Mouse (Mus musculus): ENCODE data around the gene Hpd. TPM values are rescaled to one million over a fixed set of nuclear protein-coding genes. Genes with fewer than 3 reads are reported as not detected.
"Not testable (repeated sequence)": the region's sequence is repeated elsewhere in the genome, so short reads cannot be mapped to it uniquely, and the experiment has no call there.

Gene Hpd
- polyA plus RNA-seq (2012; rRNA removed): 5.5 and 19.6 TPM in 2 replicates

- Histone ChIP-seq H3K4me3 (ENCODE audit: low read depth, low read length) (no peak within 1 kb of the TSS; the same call in 1 of the 2 replicates), H3K27me3 (ENCODE audit: control insufficient read depth, insufficient read depth, low read length) (peaks cover 7% of the 10 kb centered on the region), H3K27ac (ENCODE audit: insufficient read depth, low read depth, low read length) (no peak within 1 kb of the TSS), H3K36me3 (ENCODE audit: control insufficient read depth, insufficient read depth, low read length) (no peaks in the 10 kb centered on the region), H3K4me1 (ENCODE audit: control insufficient read depth, insufficient read depth, insufficient read length, low read length) (peaks cover 4% of the 10 kb centered on the region; the same call in 1 of the 2 replicates)
- WGBS: 58% methylated on average over 10 of the region's 10 CpGs
- TF ChIP-seq CTCF (IDR thresholded peaks at IDR 0.05; ENCODE audit: extremely low read depth, insufficient read length, insufficient replicate concordance, low read depth, low read length): no peak
- no peak for TF ChIP-seq POLR2A (IDR thresholded peaks at IDR 0.05; ENCODE audit: low read depth, low read length)
Measured at GRCm38 (mm10) chr5:123182651-123183050, at the start of gene Hpd. Hpd (minus strand) TSS chr5:123182727.

- Histone ChIP-seq H3K4me3 (ENCODE audit: low read depth, low read length) (no peak overlapping the region), H3K36me3 (ENCODE audit: control insufficient read depth, insufficient read depth, low read length) (peaks cover 6% of the 10 kb centered on the region; the same call in 1 of the 2 replicates), H3K27me3 (ENCODE audit: control insufficient read depth, insufficient read depth, low read length) (no peaks in the 10 kb centered on the region), H3K27ac (ENCODE audit: insufficient read depth, low read depth, low read length) (no peak overlapping the region), H3K4me1 (ENCODE audit: control insufficient read depth, insufficient read depth, insufficient read length, low read length) (peaks cover 6% of the 10 kb centered on the region; the same call in 1 of the 2 replicates)
- WGBS: 83% methylated on average over 2 of the region's 2 CpGs
- TF ChIP-seq POLR2A (IDR thresholded peaks at IDR 0.05; ENCODE audit: low read depth, low read length) (no peak), CTCF (IDR thresholded peaks at IDR 0.05; ENCODE audit: extremely low read depth, insufficient read length, insufficient replicate concordance, low read depth, low read length) (no peak)
Measured at GRCm38 (mm10) chr5:123232180-123232579, 49.7 kb upstream of the Hpd start.

- H3K27ac ChIP-seq (ENCODE audit: insufficient read depth, low read depth, low read length): no peak overlapping the region
- no peaks in the 10 kb centered on the region for H3K36me3 ChIP-seq (ENCODE audit: control insufficient read depth, insufficient read depth, low read length)
- H3K27me3 ChIP-seq (ENCODE audit: control insufficient read depth, insufficient read depth, low read length): no peaks in the 10 kb centered on the region
- H3K4me3 ChIP-seq (ENCODE audit: low read depth, low read length): no peak overlapping the region
- WGBS: 79% methylated on average over 6 of the region's 6 CpGs
- TF ChIP-seq POLR2A (IDR thresholded peaks at IDR 0.05; ENCODE audit: low read depth, low read length): no peak
- TF ChIP-seq CTCF (IDR thresholded peaks at IDR 0.05; ENCODE audit: extremely low read depth, insufficient read length, insufficient replicate concordance, low read depth, low read length): no peak
- H3K4me1 ChIP-seq (ENCODE audit: control insufficient read depth, insufficient read depth, insufficient read length, low read length): peaks cover 6% of the 10 kb centered on the region; the same call in 1 of the 2 replicates
Measured at GRCm38 (mm10) chr5:123229296-123229695, 46.8 kb upstream of the Hpd start.

DNA sequence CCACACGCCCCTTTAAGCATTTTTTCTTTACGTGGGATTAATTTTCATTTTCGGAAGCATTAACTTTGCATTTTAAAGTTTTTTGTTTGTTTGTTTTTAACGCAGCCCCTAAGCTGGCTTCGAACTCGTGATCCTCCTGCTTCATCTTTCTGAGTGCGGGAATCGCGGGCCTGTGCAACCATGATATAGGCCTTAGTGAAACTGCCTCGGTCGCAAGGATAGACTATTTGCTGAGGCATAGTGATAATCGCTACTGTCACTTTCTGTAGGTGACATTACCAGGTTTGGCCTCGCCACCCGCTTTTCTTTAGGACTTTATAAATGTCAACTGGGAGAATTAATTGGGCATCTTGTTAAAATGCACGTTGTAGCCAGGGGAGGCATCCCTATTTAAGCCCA lies 46.0 kb upstream of the Hpd start:
- no peak for TF ChIP-seq CTCF (IDR thresholded peaks at IDR 0.05; ENCODE audit: extremely low read depth, insufficient read length, insufficient replicate concordance, low read depth, low read length)
- TF ChIP-seq POLR2A (IDR thresholded peaks at IDR 0.05; ENCODE audit: low read depth, low read length): no peak
- Histone ChIP-seq H3K4me3 (ENCODE audit: low read depth, low read length) (peak overlapping the region; percentile 100), H3K27ac (ENCODE audit: insufficient read depth, low read depth, low read length) (0 out of 2 replicates have a peak overlapping the region, but pooled peaks have one; percentile 33), H3K36me3 (ENCODE audit: control insufficient read depth, insufficient read depth, low read length) (no peaks in the 10 kb centered on the region), H3K27me3 (ENCODE audit: control insufficient read depth, insufficient read depth, low read length) (no peaks in the 10 kb centered on the region), H3K4me1 (ENCODE audit: control insufficient read depth, insufficient read depth, insufficient read length, low read length) (peaks cover 6% of the 10 kb centered on the region; the same call in 1 of the 2 replicates)
- 7% methylated on average over 15 of the region's 15 CpGs for WGBS

DNA sequence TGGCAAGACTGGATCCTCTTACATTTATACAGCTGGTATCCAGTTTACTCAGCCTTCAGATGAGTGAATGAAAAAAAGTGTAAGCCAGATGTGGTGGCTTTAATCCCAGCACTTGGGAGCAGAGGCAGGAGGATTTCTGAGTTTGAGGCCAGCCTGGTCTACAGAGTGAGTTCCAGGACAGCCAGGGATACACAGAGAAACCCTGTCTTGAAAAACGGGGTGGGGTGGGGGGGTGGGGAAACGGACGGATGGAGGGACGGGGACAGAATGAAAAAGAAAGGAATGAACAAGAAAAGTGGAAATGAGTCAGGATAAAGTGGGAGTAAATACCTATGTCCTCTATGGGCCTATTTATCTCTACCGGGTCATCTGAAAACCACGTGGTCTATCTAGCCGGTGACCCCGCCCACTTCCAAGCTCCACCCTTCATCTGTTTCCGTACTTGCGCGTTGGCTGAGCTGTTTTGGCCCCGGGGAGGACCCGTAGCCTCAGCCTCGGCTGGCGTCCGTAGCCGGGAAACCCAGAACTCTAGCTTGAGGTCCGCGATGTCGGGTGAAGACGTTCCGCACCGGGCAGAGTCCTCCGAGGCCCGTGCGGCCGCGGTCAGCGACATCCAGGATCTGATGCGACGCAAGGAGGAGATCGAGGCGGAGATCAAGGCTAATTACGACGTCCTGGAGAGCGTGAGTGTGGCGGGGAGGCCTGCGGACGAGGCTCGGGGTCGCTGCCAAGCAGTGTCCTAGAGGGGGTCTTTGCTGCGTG lies 45.4 kb upstream of the Hpd start:
- H3K4me1 ChIP-seq (ENCODE audit: control insufficient read depth, insufficient read depth, insufficient read length, low read length): peaks cover 6% of the 10 kb centered on the region; the same call in 1 of the 2 replicates
- 2% methylated on average over 42 of the region's 42 CpGs for WGBS
- no peaks in the 10 kb centered on the region for H3K36me3 ChIP-seq (ENCODE audit: control insufficient read depth, insufficient read depth, low read length)
- H3K4me3 ChIP-seq (ENCODE audit: low read depth, low read length): peak overlapping the region; percentile 100
- no peak for TF ChIP-seq CTCF (IDR thresholded peaks at IDR 0.05; ENCODE audit: extremely low read depth, insufficient read length, insufficient replicate concordance, low read depth, low read length)
- TF ChIP-seq POLR2A (IDR thresholded peaks at IDR 0.05; ENCODE audit: low read depth, low read length): peak; percentile 58
- H3K27ac ChIP-seq (ENCODE audit: insufficient read depth, low read depth, low read length): 0 out of 2 replicates have a peak overlapping the region, but pooled peaks have one; percentile 33
- no peaks in the 10 kb centered on the region for H3K27me3 ChIP-seq (ENCODE audit: control insufficient read depth, insufficient read depth, low read length)

DNA sequence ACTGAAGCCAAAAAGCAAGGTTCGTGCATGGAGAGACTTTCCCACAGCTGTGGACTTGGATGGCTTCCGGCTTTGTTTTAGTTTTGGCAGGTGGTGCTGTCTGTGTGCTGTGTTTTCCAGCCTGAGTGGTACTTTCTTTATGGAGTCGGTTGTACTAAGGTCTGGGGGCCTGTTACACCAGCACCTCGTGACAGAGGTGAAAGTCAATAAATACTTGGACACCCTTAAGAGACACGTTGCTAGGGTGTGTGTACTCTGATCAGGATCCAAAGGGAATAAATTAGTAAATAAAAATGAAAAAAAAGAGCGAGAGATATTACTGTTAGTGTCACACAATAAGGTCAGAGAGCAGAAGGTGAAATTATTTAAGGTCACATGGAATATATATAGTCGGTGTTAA lies 44.3 kb upstream of the Hpd start:
- WGBS: 49% methylated on average over 7 of the region's 7 CpGs
- Histone ChIP-seq H3K27ac (ENCODE audit: insufficient read depth, low read depth, low read length) (no peak overlapping the region), H3K4me3 (ENCODE audit: low read depth, low read length) (no peak overlapping the region), H3K27me3 (ENCODE audit: control insufficient read depth, insufficient read depth, low read length) (no peaks in the 10 kb centered on the region), H3K4me1 (ENCODE audit: control insufficient read depth, insufficient read depth, insufficient read length, low read length) (peaks cover 6% of the 10 kb centered on the region; the same call in 1 of the 2 replicates), H3K36me3 (ENCODE audit: control insufficient read depth, insufficient read depth, low read length) (no peaks in the 10 kb centered on the region)
- TF ChIP-seq POLR2A (IDR thresholded peaks at IDR 0.05; ENCODE audit: low read depth, low read length) (no peak), CTCF (IDR thresholded peaks at IDR 0.05; ENCODE audit: extremely low read depth, insufficient read length, insufficient replicate concordance, low read depth, low read length) (no peak)

- not testable (repeated sequence) for H3K4me3 ChIP-seq (ENCODE audit: low read depth, low read length); H3K27ac ChIP-seq (ENCODE audit: insufficient read depth, low read depth, low read length); H3K4me1 ChIP-seq (ENCODE audit: control insufficient read depth, insufficient read depth, insufficient read length, low read length); H3K36me3 ChIP-seq (ENCODE audit: control insufficient read depth, insufficient read depth, low read length); H3K27me3 ChIP-seq (ENCODE audit: control insufficient read depth, insufficient read depth, low read length)
- WGBS: 52% methylated on average over 6 of the region's 6 CpGs
Measured at GRCm38 (mm10) chr5:123223861-123224260, 41.3 kb upstream of the Hpd start.
